Mouse (Mus musculus): ENCODE data around the gene Siah3.

Siah3 gene

GRCm38 (mm10) chr14:75519668-75520067 is 63.9 kb downstream of the Siah3 start:
- no peak for DNase-seq (ENCODE audit: extremely low spot score, low read depth, low spot score)

DNA sequence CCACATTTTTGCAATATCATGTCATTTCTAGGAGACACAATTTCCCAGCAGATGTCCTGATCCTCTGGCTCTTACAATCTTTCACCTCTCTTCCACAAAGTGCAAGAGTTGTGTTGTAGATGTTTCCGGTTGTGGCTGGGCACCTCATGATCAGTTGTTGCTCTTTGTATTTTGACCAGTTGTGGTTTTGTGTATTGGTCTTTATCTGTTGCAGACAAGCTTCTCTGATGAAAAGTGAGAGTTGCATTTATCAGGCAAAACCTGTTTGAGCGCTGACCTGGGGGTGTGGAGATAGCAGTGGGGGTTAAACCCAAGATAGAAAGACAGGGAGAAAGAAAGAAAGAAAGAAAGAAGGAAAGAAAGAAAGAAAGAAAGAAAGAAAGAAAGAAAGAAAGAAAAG is 68.9 kb downstream of the Siah3 start:
- no peak for DNase-seq (ENCODE audit: extremely low spot score, low read depth, low spot score)

- no peak for DNase-seq (ENCODE audit: extremely low spot score, low read depth, low spot score)
Observed at GRCm38 (mm10) chr14:75525376-75526145, 69.8 kb downstream of the Siah3 start.

GRCm38 (mm10) chr14:75527464-75528190 is 71.8 kb downstream of the Siah3 start:
- DNase-seq (ENCODE audit: extremely low spot score, low read depth, low spot score) = no peak

DNA sequence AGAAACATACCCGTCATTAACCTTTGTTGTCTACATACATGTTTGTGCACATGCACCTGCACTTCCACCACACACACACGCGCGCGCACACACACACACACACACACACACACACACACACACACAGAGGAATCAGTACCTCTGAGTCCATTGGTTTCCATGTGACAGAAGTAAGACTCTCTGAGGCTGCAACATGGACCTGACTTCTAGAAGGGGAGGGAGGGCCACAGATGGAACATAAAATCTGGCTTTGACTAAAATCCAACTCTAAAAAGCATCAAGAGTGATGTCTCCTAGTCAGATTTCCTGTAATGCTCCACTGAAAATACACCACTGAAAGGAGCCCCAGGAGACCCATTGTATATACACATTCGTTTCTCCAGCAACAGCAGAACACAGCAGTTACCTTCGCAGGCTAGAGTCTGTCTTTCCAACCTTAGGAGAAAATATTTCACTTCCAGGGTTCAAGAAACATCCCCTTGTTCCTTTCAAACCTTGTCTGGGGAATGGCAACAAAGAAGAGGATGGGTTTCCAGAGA is 75.1 kb downstream of the Siah3 start:
- no peak for DNase-seq (ENCODE audit: extremely low spot score, low read depth, low spot score)

GRCm38 (mm10) chr14:75539205-75539604 is 83.4 kb downstream of the Siah3 start:
- no peak for DNase-seq (ENCODE audit: extremely low spot score, low read depth, low spot score)

DNA sequence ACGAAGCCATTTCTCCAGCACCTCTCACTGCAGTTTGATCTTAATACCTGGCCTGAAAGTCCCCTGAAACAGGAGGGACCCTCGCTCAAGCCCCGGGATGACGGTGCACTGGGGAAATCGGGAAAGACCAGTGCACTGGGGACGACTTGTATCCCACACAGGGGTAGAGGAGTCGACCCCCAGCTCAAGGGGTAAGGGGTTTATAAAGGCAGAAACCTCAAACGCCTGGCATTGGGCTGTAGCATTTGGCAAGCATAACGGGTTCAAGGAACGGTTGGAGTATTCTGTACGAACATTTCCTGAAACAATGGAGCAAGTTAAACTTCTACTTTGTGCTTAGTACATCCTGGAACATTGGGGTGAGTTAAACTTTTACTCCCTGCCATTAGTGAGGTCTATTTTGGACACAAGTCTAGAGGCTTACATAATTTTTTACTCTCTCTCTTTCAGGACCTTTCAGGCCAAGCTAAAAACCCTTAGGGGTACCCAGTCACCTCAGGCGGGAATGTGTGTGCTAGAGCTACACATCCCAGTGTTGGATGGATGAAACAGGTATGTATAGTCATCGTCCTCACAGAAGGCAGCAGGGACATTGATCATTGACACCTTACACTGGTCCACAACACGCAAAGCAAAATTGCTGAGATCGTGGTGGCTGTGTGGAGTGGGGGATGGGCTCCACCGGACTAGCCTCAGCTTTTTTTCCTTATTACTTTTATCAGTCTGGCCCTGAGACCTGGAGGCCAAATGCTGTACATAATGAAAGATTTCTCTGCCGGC is 84.6 kb downstream of the Siah3 start:
- no peak for DNase-seq (ENCODE audit: extremely low spot score, low read depth, low spot score)

DNA sequence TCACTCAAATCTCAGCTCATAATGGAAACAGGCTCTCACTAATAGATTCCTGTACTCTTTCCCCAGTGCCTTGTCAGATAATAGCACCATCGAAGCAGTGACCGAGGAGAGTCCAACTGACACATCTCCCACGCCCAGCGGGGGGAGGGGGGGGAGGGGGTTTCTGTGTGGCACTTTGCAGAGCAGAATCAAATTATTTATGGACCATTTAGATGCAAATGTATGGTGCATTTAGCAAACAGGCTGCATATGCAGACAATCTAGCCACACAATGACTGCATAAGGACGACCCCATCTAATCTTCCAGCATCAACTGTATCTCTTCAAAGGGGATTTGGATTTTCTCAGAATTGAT is 85.2 kb downstream of the Siah3 start:
- DNase-seq (ENCODE audit: extremely low spot score, low read depth, low spot score) = no peak

DNA sequence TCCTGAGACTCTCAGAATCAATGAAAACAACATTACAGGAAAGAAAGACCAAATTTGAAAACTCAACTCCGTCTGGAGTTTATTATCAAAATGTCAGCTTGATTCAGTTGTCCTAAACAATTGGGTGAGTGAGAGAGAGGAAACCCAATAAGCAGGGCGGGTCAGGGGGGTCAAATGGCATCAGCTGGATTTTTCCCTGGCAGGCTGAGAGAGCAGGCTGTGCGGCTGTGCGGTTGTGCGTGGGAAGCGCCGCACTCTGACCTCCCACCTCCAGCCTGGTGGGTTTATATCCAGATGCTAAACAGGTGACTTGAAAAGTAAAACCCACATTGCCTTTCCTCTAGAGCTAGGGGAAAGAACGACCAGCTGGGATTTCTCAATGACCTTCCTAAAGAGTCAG is 85.9 kb downstream of the Siah3 start:
- peak; percentile 58 for DNase-seq (ENCODE audit: extremely low spot score, low read depth, low spot score)

- DNase-seq (ENCODE audit: extremely low spot score, low read depth, low spot score) = no peak
Observed at GRCm38 (mm10) chr14:75561577-75562331, 106.0 kb downstream of the Siah3 start.

GRCm38 (mm10) chr14:75565534-75566140 is 109.9 kb downstream of the Siah3 start:
- no peak for DNase-seq (ENCODE audit: extremely low spot score, low read depth, low spot score)

DNA sequence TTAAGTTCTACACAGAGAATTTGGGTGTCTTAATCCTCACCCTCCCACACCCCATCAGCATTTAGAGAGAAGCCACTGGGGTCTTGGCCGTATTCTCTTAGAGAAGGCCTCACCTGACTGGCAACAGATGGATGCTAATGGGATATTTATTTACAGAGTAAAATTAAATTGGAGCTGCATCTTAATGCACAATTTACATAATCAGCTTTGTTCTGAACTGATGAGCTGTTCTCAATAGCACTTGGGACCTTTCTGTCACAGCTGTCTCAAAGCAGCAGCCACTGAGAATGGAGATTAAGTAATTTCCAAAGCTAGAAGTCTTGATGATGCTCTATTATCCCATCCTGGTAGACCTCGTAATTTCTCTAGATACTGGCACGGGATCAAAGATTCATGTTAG is 110.5 kb downstream of the Siah3 start:
- no peak for DNase-seq (ENCODE audit: extremely low spot score, low read depth, low spot score)

- DNase-seq (ENCODE audit: extremely low spot score, low read depth, low spot score) = no peak
Observed at GRCm38 (mm10) chr14:75579010-75579409, 123.2 kb downstream of the Siah3 start.

Data from hindlimb bud, embryonic 11.5 days (tissue).